Mouse (Mus musculus): ENCODE results near the gene AC129217.1. TPM values are rescaled to one million over a fixed set of nuclear protein-coding genes. Genes with fewer than 3 reads are reported as not detected.
A peak's percentile ranks its signal among the peaks of the same experiment; 100 is the strongest.

AC129217.1 gene
- polyA plus RNA-seq, 1 experiment from 2014 or later: not detected

DNA sequence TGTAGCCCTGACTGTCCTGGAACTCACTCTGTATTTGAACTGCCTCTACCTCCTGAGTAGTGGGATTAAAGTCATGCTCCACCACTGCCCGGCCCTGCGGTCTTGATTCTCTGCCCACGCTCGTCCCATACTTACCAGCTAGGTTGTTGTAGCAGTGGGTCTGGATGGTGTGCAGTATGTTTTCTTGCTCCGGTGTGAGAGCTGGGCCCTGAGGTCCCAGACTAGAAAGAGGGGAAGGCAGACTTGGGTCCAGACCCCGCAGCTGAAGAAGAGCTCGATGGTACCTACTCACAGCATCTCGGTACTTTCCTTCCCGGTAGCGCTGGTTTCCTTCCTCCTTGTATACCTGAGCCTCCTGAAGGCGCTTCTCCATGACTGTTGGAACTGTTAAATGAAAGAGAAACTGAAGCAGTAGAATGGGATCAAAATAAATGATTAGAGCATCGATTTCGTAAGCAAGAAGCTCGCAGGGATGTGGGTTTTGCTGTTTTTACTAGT is 11.2 kb upstream of the AC129217.1 start:
- Histone ChIP-seq H3K36me3 (ENCODE audit: insufficient read depth) (peaks cover 46% of the 10 kb centered on the region), H3K4me2 (peak overlapping the region; percentile 80), H3K9me3 (ENCODE audit: low read depth, low read length) (no peaks in the 10 kb centered on the region), H3K27ac (ENCODE audit: low read depth) (peak overlapping the region; percentile 100), H3K4me1 (ENCODE audit: insufficient read depth) (peaks cover 16% of the 10 kb centered on the region), H3K27me3 (ENCODE audit: insufficient read depth, low read length) (no peaks in the 10 kb centered on the region), H3K4me3 (ENCODE audit: low read depth, low read length) (peak overlapping the region; percentile 100), H3K9ac (peak overlapping the region; percentile 56)
- ATAC-seq (ENCODE audit: insufficient read depth) (no peak), DNase-seq (no peak)
- 14% methylated on average over 14 of the region's 14 CpGs for WGBS
- TF ChIP-seq CTCF (IDR thresholded peaks at IDR 0.05; ENCODE audit: low read depth): no peak

DNA sequence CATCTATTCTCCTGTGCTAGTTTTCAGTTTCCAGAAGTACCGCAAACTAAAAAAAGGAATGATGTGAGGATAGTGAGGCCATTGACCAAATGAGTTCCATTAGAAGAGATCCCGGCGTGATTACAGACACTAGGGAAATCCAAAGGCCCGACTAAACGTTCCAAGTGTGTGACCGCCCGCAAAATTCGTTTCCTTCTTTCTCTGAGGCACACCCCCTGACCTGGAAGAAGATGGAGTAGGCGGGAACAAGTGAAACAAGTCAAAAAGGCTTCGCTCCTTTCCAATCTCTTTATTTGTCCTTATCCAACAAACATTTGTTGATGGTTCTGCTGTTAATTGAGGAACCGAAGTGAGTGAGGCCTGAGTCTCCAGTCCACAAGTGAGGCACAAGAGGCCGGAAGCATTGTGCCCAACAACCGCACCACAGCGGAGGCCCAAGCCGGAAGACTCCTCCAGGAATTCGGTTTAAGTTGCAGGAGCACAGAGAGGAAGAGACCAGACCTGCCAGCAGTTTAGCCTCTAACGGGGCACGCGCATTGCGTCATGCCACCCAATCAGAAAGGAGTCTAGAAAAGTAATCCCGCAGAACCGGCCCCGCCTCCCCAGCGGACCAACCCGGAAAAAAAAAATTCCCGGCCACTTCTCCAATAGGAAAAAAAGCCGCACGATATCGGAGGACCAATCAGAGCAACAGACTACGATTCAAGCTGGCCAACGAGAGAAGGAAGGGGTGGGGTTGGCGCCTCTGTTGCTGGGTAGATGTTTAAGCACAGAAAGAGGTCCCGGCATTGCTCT is 10.6 kb upstream of the AC129217.1 start, which contains the start of gene Ttc9c:
Gene Ttc9c (minus strand): TSS at position 533 of the 795 bp plus-strand sequence.
- ATAC-seq (ENCODE audit: insufficient read depth): peak; percentile 92
- peak within 1 kb of the TSS; percentile 95 for H3K9ac ChIP-seq

DNA sequence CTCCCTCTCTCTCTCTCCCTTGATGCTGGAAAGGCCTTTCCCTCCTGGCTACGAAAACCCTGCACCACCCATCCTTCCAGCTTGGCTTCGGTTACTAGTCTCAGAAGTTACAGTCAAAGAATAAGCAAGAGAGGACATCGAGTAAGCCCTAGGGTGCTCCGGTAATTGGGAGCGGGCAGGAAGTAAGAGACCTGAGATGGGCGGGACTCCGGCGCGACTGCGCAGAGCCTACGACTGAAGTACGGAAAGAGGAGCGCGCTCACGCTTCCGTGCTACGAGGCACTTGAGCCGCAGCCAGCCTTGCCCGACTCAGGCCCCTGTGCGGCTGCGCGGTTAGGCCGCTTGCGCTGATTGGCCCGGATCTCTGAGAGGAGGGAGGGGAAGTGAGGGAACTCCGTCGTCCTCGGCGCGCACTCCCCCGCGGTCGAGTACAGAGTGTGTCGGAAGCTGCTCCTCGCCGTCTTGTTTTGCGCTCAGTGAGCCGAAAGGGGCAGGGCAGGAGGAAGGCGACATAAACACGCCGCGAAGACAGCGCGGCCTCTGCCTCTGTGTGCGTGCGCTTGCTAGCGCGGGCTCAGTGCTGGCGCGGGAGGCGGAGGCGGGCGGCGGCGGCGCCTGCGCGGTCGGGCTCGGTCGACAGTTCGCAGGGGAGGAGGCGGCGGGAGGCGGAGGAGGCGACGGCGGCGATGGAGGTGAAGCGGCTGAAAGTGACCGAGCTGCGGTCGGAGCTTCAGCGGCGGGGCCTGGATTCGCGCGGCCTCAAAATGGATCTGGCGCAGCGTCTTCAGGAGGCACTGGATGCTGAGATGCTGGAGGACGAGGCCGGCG is 9.8 kb upstream of the AC129217.1 start, which contains the start of gene Hnrnpul2:
Gene Hnrnpul2 (plus strand): TSS at position 415 of the 828 bp plus-strand sequence.
- WGBS: under 1% methylated on average over 83 of the region's 83 CpGs
- H3K27me3 ChIP-seq (ENCODE audit: insufficient read depth, low read length): no peaks in the 10 kb centered on the region

More for the DNA sequence above, 10.6 kb upstream of the AC129217.1 start, which contains the start of gene Ttc9c:
- H3K27ac ChIP-seq (ENCODE audit: low read depth): peak within 1 kb of the TSS; percentile 100
- H3K27me3 ChIP-seq (ENCODE audit: insufficient read depth, low read length): no peaks in the 10 kb centered on the region
- peak; percentile 100 for DNase-seq
- H3K4me2 ChIP-seq: peak within 1 kb of the TSS; percentile 80
- H3K4me1 ChIP-seq (ENCODE audit: insufficient read depth): peaks cover 16% of the 10 kb centered on the region
- under 1% methylated on average over 33 of the region's 33 CpGs for WGBS
- TF ChIP-seq CTCF (IDR thresholded peaks at IDR 0.05; ENCODE audit: low read depth): no peak
- no peaks in the 10 kb centered on the region for H3K9me3 ChIP-seq (ENCODE audit: low read depth, low read length)
- H3K36me3 ChIP-seq (ENCODE audit: insufficient read depth): peaks cover 46% of the 10 kb centered on the region
- H3K4me3 ChIP-seq (ENCODE audit: low read depth, low read length): peak within 1 kb of the TSS; percentile 100

DNA sequence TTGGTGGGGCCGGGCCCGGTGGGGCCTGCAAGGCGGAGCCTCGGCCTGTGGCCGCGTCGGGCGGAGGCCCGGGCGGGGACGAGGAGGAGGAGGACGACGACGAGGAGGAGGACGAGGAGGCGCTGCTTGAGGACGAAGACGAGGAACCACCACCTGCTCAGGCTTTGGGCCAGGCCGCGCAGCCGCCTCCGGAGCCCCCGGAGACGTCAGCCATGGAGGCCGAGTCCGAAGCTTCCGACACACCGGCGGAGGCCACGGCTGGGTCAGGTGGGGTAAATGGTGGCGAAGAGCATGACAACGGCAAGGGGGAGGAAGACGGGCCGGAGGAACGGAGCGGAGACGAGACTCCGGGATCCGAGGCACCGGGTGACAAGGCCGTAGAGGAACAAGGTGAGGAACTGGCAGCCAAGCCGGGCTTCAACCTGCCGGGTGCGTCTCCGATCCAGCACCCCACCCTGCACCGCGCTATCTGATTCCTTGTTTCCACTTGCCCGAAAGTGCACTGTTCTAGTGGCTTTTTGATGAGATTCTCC is 9.1 kb upstream of the AC129217.1 start:
- Histone ChIP-seq H3K9ac (peak overlapping the region; percentile 95), H3K27me3 (ENCODE audit: insufficient read depth, low read length) (no peaks in the 10 kb centered on the region), H3K36me3 (ENCODE audit: insufficient read depth) (peaks cover 48% of the 10 kb centered on the region), H3K4me2 (peak overlapping the region; percentile 80), H3K4me1 (ENCODE audit: insufficient read depth) (peaks cover 16% of the 10 kb centered on the region), H3K9me3 (ENCODE audit: low read depth, low read length) (no peaks in the 10 kb centered on the region), H3K27ac (ENCODE audit: low read depth) (peak overlapping the region; percentile 100), H3K4me3 (ENCODE audit: low read depth, low read length) (peak overlapping the region; percentile 100)
- ATAC-seq (ENCODE audit: insufficient read depth): peak; percentile 18
- no peak for TF ChIP-seq CTCF (IDR thresholded peaks at IDR 0.05; ENCODE audit: low read depth)
- under 1% methylated on average over 46 of the region's 48 CpGs for WGBS
- no peak for DNase-seq

More for the DNA sequence above, 9.8 kb upstream of the AC129217.1 start, which contains the start of gene Hnrnpul2:
- Histone ChIP-seq H3K9ac (peak within 1 kb of the TSS; percentile 95), H3K4me1 (ENCODE audit: insufficient read depth) (peaks cover 16% of the 10 kb centered on the region), H3K4me3 (ENCODE audit: low read depth, low read length) (peak within 1 kb of the TSS; percentile 100), H3K4me2 (peak within 1 kb of the TSS; percentile 80), H3K36me3 (ENCODE audit: insufficient read depth) (peaks cover 48% of the 10 kb centered on the region), H3K27ac (ENCODE audit: low read depth) (peak within 1 kb of the TSS; percentile 100), H3K9me3 (ENCODE audit: low read depth, low read length) (no peaks in the 10 kb centered on the region)
- ATAC-seq (ENCODE audit: insufficient read depth) (peak; percentile 96), DNase-seq (peak; percentile 99)
- TF ChIP-seq CTCF (IDR thresholded peaks at IDR 0.05; ENCODE audit: low read depth): no peak

DNA sequence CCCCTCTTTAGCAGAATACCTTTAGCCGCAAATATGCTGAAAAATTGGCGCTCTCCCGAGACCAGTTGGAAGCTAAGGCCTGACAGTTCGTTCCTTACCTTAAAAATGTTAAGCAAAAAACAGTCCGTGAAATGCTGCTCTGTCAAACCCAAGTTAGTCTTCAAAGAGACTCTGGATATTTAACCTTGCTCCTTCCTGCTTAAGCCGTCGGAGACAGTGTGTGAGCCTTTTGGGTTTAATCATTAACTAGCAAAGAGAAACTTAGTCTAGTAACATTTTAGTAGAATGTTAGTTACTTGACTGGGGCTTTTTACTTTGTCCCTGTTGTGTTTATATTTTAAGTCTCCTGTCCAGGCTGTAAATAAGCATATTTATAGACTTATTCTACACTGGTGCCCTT is 8.4 kb upstream of the AC129217.1 start:
- Histone ChIP-seq H3K9ac (peak overlapping the region; percentile 95), H3K36me3 (ENCODE audit: insufficient read depth) (peaks cover 48% of the 10 kb centered on the region), H3K4me3 (ENCODE audit: low read depth, low read length) (peak overlapping the region; percentile 100), H3K4me2 (peak overlapping the region; percentile 80), H3K9me3 (ENCODE audit: low read depth, low read length) (no peaks in the 10 kb centered on the region), H3K27me3 (ENCODE audit: insufficient read depth, low read length) (no peaks in the 10 kb centered on the region), H3K27ac (ENCODE audit: low read depth) (peak overlapping the region; percentile 100; the same call in 1 of the 2 replicates), H3K4me1 (ENCODE audit: insufficient read depth) (peaks cover 16% of the 10 kb centered on the region)
- TF ChIP-seq CTCF (IDR thresholded peaks at IDR 0.05; ENCODE audit: low read depth): no peak
- ATAC-seq (ENCODE audit: insufficient read depth) (no peak), DNase-seq (peak; percentile 39)
- under 1% methylated on average over 7 of the region's 7 CpGs for WGBS

DNA sequence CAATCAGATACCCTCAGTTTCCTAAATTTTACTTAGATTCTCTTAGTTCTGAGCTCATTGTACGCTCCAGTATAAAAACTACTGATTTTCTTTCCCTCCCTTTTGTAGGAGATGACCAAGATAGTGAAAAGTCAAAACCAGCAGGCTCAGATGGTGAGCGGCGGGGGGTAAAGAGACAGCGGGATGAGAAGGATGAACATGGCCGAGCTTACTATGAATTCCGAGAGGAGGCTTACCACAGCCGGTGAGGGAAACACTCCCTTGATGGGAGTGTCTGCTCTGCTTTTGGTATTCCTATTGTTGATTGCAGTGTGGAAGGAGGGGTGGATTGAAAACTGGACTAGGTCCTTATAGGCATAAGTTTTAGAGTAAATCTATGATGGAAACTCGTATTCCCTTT is 6.9 kb upstream of the AC129217.1 start:
- H3K4me1 ChIP-seq (ENCODE audit: insufficient read depth): peaks cover 10% of the 10 kb centered on the region
- H3K4me3 ChIP-seq (ENCODE audit: low read depth, low read length): peak overlapping the region; percentile 100
- WGBS: 71% methylated on average over 8 of the region's 8 CpGs
- no peak for ATAC-seq (ENCODE audit: insufficient read depth)
- no peaks in the 10 kb centered on the region for H3K9me3 ChIP-seq (ENCODE audit: low read depth, low read length)
- H3K27ac ChIP-seq (ENCODE audit: low read depth): no peak overlapping the region
- peak overlapping the region; percentile 80 for H3K4me2 ChIP-seq
- H3K27me3 ChIP-seq (ENCODE audit: insufficient read depth, low read length): no peaks in the 10 kb centered on the region
- TF ChIP-seq CTCF (IDR thresholded peaks at IDR 0.05; ENCODE audit: low read depth): no peak
- H3K9ac ChIP-seq: peak overlapping the region; percentile 37
- H3K36me3 ChIP-seq (ENCODE audit: insufficient read depth): peaks cover 52% of the 10 kb centered on the region
- no peak for DNase-seq
